Comparison of ENCODE assay signal across 8 mouse cellular contexts in genomic region chr13:56703871-56704321, GRCm38 (mm10). TPM values are rescaled to one million over a fixed set of nuclear protein-coding genes. Genes with fewer than 3 reads are reported as not detected.
A peak's percentile ranks its signal among the peaks of the same experiment; 100 is the strongest.
DNase-seq lines count a peak whose midpoint lies in the region; ATAC-seq and TF ChIP-seq lines count a peak whose summit lies in the region.

No protein-coding gene starts in this region.

- H3K27ac ChIP-seq in hindbrain, postnatal 0 days, result peak overlapping the region; percentile 97
- H3K27ac ChIP-seq in lung, postnatal 0 days (ENCODE audit: low read length), result peak overlapping the region; percentile 100
- H3K27ac ChIP-seq in stomach, embryonic 14.5 days (ENCODE audit: low read length), result peak overlapping the region; percentile 99

- H3K4me3 ChIP-seq in erythroblast, embryonic 14.5 days (replicated peaks), result peak overlapping the region; percentile 72
- H3K4me3 ChIP-seq in hindbrain, postnatal 0 days (ENCODE audit: low read length), result peak overlapping the region; percentile 57
- H3K4me3 ChIP-seq in lung, postnatal 0 days (ENCODE audit: low read depth, low read length), result peak overlapping the region; percentile 75
- H3K4me3 ChIP-seq in stomach, embryonic 14.5 days (ENCODE audit: low read depth, low read length), result peak overlapping the region; percentile 66

- peaks cover 5% of the 10 kb centered on the region for H3K36me3 ChIP-seq in erythroblast, embryonic 14.5 days (ENCODE audit: control insufficient read depth)
- H3K36me3 ChIP-seq in hindbrain, postnatal 0 days (ENCODE audit: insufficient read depth, low read length), result no peaks in the 10 kb centered on the region
- H3K36me3 ChIP-seq in lung, postnatal 0 days (ENCODE audit: insufficient read depth, low read length), result peaks cover 6% of the 10 kb centered on the region; the same call in 1 of the 2 replicates
- H3K36me3 ChIP-seq in stomach, embryonic 14.5 days (ENCODE audit: control insufficient read depth, insufficient read depth, low read length), result peaks cover 14% of the 10 kb centered on the region

- under 1% methylated on average over 11 of the region's 11 CpGs for WGBS in hindbrain, postnatal 0 days
- 1% methylated on average over 11 of the region's 11 CpGs for WGBS in lung, postnatal 0 days
- WGBS in stomach, embryonic 14.5 days, result under 1% methylated on average over 11 of the region's 11 CpGs

- peak overlapping the region; percentile 79 for H3K9ac ChIP-seq in hindbrain, postnatal 0 days (replicated peaks; ENCODE audit: low read length)
- peak overlapping the region; percentile 86 for H3K9ac ChIP-seq in lung, postnatal 0 days (replicated peaks; ENCODE audit: low read depth)
- peak overlapping the region; percentile 98 for H3K9ac ChIP-seq in stomach, embryonic 14.5 days (replicated peaks; ENCODE audit: low read depth, low read length)

- no peaks in the 10 kb centered on the region for H3K27me3 ChIP-seq in erythroblast, embryonic 14.5 days (ENCODE audit: control insufficient read depth)
- no peaks in the 10 kb centered on the region for H3K27me3 ChIP-seq in hindbrain, postnatal 0 days (ENCODE audit: insufficient read depth, low read length)
- H3K27me3 ChIP-seq in lung, postnatal 0 days (replicated peaks; ENCODE audit: insufficient read depth, low read length), result no peaks in the 10 kb centered on the region
- no peaks in the 10 kb centered on the region for H3K27me3 ChIP-seq in stomach, embryonic 14.5 days (ENCODE audit: control insufficient read depth, insufficient read depth, low read length)

- peak; percentile 31 for DNase-seq in heart, adult 8-10 months (ENCODE audit: low spot score)
- no peak for DNase-seq in heart, adult 11 months
- peak; percentile 53 for DNase-seq in NIH3T3 (ENCODE audit: low read depth)
- peak; percentile 35 for DNase-seq in hindbrain, postnatal 0 days (ENCODE audit: low spot score)
- DNase-seq in lung, postnatal 0 days (ENCODE audit: low spot score), result no peak
- no peak for DNase-seq in right cerebral cortex, adult 18-20 months

- peak overlapping the region; percentile 73 for H3K4me2 ChIP-seq in hindbrain, postnatal 0 days (ENCODE audit: low read depth, low read length)
- peak overlapping the region; percentile 69 for H3K4me2 ChIP-seq in lung, postnatal 0 days (replicated peaks; ENCODE audit: low read depth, low read length)
- H3K4me2 ChIP-seq in stomach, embryonic 14.5 days (replicated peaks; ENCODE audit: low read depth, low read length), result peak overlapping the region; percentile 57

- 0 out of 2 replicates have a peak, but pooled peaks cover 2% of the 10 kb centered on the region for H3K9me3 ChIP-seq in erythroblast, embryonic 14.5 days (ENCODE audit: control insufficient read depth, low read length)
- no peaks in the 10 kb centered on the region for H3K9me3 ChIP-seq in hindbrain, postnatal 0 days (ENCODE audit: low read length)
- no peaks in the 10 kb centered on the region for H3K9me3 ChIP-seq in lung, postnatal 0 days (ENCODE audit: low read length)
- no peaks in the 10 kb centered on the region for H3K9me3 ChIP-seq in stomach, embryonic 14.5 days (ENCODE audit: control insufficient read depth, low read depth, low read length)

- peaks cover 21% of the 10 kb centered on the region for H3K4me1 ChIP-seq in erythroblast, embryonic 14.5 days (ENCODE audit: control insufficient read depth)
- peaks cover 26% of the 10 kb centered on the region for H3K4me1 ChIP-seq in hindbrain, postnatal 0 days (ENCODE audit: insufficient read depth, low read length)
- peaks cover 18% of the 10 kb centered on the region; the same call in 1 of the 2 replicates for H3K4me1 ChIP-seq in lung, postnatal 0 days (ENCODE audit: insufficient read depth, low read depth, low read length)
- peaks cover 27% of the 10 kb centered on the region for H3K4me1 ChIP-seq in stomach, embryonic 14.5 days (ENCODE audit: control insufficient read depth, insufficient read depth, low read length)

- TF ChIP-seq EP300 in lung, postnatal 0 days (IDR thresholded peaks at IDR 0.05), result peak; percentile 88

- no peak for TF ChIP-seq CTCF in hindbrain, postnatal 0 days (IDR thresholded peaks at IDR 0.05; ENCODE audit: low read depth)
- TF ChIP-seq CTCF in lung, postnatal 0 days (IDR thresholded peaks at IDR 0.05), result no peak

- peak; percentile 33 for ATAC-seq in hindbrain, postnatal 0 days
- ATAC-seq in lung, postnatal 0 days, result peak; percentile 62
- ATAC-seq in stomach, embryonic 14.5 days (ENCODE audit: insufficient number of reproducible peaks, insufficient read depth, low FRiP score, low read depth), result peak; percentile 38; the same call in 1 of the 2 replicates

RNA-seq across cellular contexts. Expression of gene Smad5, which starts 1.1 kb away (rescaled TPM):
- 10 to 100 TPM; 28.0 to 32.0 (median 28.8) TPM for total RNA-seq in heart, adult 8-10 months (2022)
- polyA plus RNA-seq in erythroblast, embryonic 14.5 days (2012), result 0.01 TPM in 1 of 2 replicates, not detected in the other
- total RNA-seq in hindbrain, postnatal 0 days (2014; rRNA removed), result 39.5 and 40.5 TPM in 2 replicates
- polyA plus RNA-seq in hindbrain, postnatal 0 days (2015; fragmentation: Nextera tagmentation; extraction: Ambion mirVana), result 14.2 and 17.7 TPM in 2 replicates
- 16.6 and 16.9 TPM in 2 replicates for polyA plus RNA-seq in lung, postnatal 0 days (2015; fragmentation: Nextera tagmentation; extraction: Ambion mirVana)
- polyA plus RNA-seq in stomach, embryonic 14.5 days (2014; fragmentation: Nextera tagmentation; extraction: Ambion mirVana), result 51.1 and 52.7 TPM in 2 replicates

RNA-seq across cellular contexts. Expression of gene Gm45623, which starts 49.7 kb away (rescaled TPM):
- total RNA-seq in heart, adult 8-10 months (2022), result not detected
- not detected in 2 replicates for polyA plus RNA-seq in erythroblast, embryonic 14.5 days (2012)
- 12.4 and 15.1 TPM in 2 replicates for total RNA-seq in hindbrain, postnatal 0 days (2014; rRNA removed)
- 2.2 and 2.4 TPM in 2 replicates for polyA plus RNA-seq in hindbrain, postnatal 0 days (2015; fragmentation: Nextera tagmentation; extraction: Ambion mirVana)
- polyA plus RNA-seq in lung, postnatal 0 days (2015; fragmentation: Nextera tagmentation; extraction: Ambion mirVana), result 0.44 and 0.55 TPM in 2 replicates
- polyA plus RNA-seq in stomach, embryonic 14.5 days (2014; fragmentation: Nextera tagmentation; extraction: Ambion mirVana), result 4.5 and 5.0 TPM in 2 replicates

Comparison
In these comparisons a context has a peak if more than half of its experiments do, and no peak if none do; other contexts are left out.
1. DNase-seq: peak in heart, adult 8-10 months (single experiment), NIH3T3 (single experiment) and hindbrain, postnatal 0 days (single experiment); none in heart, adult 11 months (single experiment), lung, postnatal 0 days (single experiment) and right cerebral cortex, adult 18-20 months (single experiment).
2. RNA of gene Smad5, which starts 1.1 kb away (polyA plus RNA-seq): 51.1 to 52.7 TPM in stomach, embryonic 14.5 days, 14.2 to 17.7 TPM in hindbrain, postnatal 0 days and 16.6 to 16.9 TPM in lung, postnatal 0 days; 0.01 TPM in erythroblast, embryonic 14.5 days; every median in the first group is over 10 times any median in the second.
3. Peak in every context shown above with its lines, with median percentiles within 50 percentile points of each other: H3K4me3 ChIP-seq, ATAC-seq, H3K27ac ChIP-seq, H3K4me2 ChIP-seq and H3K9ac ChIP-seq.